Mouse (Mus musculus) skeletal muscle tissue, adult 2 months (tissue): Measurements from ENCODE around the gene Ecm2.

Experiments used
- DNase-seq: peaks from one replicate; pipeline ENCODE4 v3.0.0-alpha.2; 2012; ENCODE audit warnings: low read depth, low spot score

The Ecm2 gene

GRCm38 (mm10) chr13:49507176-49507575 lies 2.6 kb downstream of the Ecm2 start:
- DNase-seq: peak; percentile 47

- no peak for DNase-seq
These were observed 14.2 kb downstream of the Ecm2 start for GRCm38 (mm10) chr13:49518761-49519160.

- DNase-seq: no peak
These were observed 21.6 kb downstream of the Ecm2 start for GRCm38 (mm10) chr13:49526235-49526634.

DNA sequence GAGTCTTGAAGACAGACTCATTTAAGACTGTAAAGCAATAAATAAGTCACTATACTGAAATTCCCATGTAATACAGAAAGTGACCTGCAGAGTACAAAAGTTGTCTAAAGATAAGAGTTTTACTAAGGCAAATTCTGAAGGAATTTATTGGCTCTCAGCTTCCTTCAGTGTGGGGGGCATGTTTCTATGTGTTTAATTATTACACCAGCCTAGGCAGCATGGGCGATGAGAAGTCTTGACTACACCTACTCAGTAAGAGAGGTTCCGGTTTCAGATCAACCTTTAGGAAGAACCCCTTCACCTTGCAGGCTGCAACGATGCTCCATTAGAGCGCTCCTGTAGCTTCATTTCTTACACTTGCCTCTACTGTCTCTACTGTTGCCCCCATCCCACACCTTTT lies 26.0 kb downstream of the Ecm2 start:
- DNase-seq: no peak

GRCm38 (mm10) chr13:49536946-49537345 lies 32.3 kb downstream of the Ecm2 start:
- DNase-seq: no peak

- DNase-seq: no peak
These were observed 34.1 kb downstream of the Ecm2 start for GRCm38 (mm10) chr13:49538693-49539092.

- peak; percentile 49 for DNase-seq
These were observed 39.7 kb downstream of the Ecm2 start, which contains the start of gene Aspn for GRCm38 (mm10) chr13:49544279-49544678. Aspn (plus strand) TSS chr13:49544443.

DNA sequence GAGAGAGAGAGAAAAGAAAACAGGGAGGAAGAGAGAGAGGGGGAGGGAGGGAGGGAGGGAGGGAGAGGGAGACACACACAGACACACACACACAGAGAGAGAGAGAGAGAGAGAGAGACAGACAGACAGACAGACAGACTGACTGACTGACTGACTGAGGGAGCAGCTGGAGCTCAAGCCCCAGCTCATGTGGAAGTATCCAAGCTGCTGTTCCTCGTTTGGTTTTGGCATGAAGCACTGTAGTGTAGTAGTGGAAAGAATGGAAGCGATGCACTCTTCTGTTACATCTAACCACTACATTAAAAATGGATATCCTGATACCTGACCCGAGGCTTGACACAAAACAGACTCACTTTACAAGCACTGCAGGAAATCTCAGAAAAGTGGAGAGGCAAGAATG lies 41.0 kb downstream of the Ecm2 start:
- DNase-seq: peak; percentile 49

- peak; percentile 76 for DNase-seq
These were observed 41.9 kb downstream of the Ecm2 start for GRCm38 (mm10) chr13:49546517-49546916.

DNA sequence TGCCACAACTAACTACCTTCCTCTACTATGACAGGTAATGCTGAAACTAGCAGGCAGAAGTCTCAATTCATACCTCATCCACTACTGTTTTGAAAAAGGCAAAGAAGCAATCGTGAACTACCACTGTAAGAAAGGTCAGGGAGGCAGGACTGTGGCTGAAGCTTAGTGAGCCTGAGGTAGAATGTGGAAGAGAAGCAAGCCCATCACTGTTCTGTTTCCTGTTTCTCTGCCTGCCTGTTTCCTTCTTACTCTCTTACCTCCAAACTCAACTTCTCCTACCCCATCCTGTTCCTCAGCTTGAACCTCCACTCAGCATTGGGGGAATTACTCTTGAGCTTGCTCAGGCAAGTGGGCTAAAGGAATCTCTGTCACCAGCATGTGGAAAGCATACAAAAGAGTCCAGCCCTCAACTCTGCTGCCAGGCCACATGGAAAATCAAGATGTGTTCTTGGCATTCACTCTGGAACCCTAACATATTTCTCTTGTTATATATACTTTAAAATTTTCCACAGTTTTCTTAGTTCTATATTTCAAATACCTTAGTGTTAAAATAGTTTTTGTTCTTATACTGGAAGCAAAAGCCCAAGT lies 43.0 kb downstream of the Ecm2 start:
- no peak for DNase-seq

DNA sequence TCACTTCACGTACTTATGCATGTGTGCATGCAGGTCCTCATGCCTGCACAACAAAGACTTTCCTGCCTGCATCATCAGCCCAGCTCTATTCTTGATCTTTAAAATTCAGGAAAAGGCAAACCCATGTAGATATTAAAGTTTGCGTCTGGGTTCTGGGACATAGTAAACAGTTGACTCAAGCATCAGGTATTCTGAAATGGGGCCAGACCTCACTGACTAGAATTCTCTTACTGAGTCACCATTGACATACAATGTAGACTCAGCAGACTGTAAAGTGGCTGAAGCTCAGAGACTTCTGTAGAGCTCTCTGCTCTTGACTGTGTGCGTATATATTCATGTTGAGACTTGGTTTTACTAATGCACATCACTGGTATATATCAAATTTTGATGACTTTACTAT lies 45.0 kb downstream of the Ecm2 start:
- DNase-seq: no peak

- DNase-seq: no peak
These were observed 49.9 kb downstream of the Ecm2 start for GRCm38 (mm10) chr13:49554519-49554918.

- DNase-seq: peak; percentile 64
These were observed 51.6 kb downstream of the Ecm2 start for GRCm38 (mm10) chr13:49556203-49556602.

- DNase-seq: no peak
These were observed 52.3 kb downstream of the Ecm2 start for GRCm38 (mm10) chr13:49556924-49557323.

DNA sequence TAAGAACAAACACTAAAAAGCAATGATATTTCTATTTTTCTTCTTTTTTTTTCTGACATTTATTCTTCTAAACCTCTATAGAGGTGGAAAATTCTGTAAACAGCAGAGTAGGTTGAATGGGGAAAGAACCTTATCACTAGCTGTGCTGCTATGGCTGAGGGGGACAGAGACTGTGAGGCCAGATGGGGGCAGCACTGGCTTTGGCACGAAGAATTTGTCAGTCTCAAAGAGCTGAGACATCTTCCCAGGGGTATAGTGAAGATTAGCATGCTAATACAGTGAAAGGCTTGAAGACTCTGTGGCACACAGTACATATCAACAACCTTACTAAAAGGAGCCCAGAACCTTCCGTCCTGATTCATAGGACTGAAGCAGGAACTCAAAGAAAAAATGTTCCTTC lies 54.6 kb downstream of the Ecm2 start:
- DNase-seq: peak; percentile 25

DNA sequence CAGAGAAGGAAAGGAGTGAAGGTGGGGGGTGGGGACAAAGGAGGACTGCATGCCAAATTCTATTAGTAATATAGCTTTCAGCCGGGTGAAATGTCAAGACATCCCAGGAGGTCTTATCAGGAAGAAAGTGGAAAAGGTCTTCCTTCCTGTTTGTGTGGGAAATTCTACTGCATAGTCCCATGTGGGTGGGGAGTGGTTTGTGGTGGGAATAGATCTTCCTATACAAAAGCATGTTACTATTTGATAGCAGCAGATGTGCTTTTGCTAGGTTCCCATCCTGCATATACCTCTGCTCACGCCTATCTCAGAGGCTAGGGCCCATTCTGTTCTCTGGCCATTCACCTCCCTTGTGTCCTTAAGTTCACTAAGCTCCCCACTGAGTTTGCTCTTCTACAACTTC lies 56.3 kb downstream of the Ecm2 start:
- DNase-seq: no peak

GRCm38 (mm10) chr13:49564347-49564746 lies 59.7 kb downstream of the Ecm2 start:
- no peak for DNase-seq

DNA sequence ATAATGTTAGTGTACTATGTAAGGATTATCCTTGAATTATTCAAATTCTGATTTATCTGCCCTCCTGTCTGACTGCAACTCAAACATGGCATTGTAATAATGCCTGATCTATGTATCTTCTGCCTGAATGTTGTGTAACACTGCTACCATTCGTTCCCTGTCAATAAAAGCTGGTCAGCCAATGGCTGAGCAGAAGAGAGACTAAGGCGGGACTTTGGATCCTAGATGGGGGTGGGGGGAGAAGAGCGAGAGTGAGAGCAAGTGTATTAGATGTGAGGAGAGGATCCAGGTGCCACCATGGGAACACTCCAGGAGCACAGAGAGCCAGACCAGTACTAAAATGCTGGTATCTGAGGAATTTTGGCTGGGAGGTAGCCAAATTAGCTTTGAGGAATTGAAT lies 65.8 kb downstream of the Ecm2 start:
- DNase-seq: no peak

DNA sequence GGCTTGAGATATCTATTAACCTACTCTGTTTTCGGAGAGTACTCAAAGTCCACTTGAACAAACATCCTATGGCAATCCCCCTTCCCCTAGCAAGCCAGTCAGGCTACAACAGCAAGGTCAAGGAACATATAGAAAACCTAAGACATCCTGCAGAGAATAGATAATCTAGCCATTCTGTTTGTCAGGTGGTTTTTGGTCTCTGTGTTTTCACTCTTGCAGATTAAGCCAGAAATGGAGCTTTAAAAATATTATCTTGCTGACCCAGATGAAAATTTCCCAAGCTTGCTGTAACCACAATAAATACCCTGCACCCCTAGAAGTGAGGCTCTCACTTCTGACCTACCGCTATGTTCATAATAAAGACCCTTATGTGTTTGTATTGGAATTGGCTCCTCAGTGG lies 66.8 kb downstream of the Ecm2 start:
- no peak for DNase-seq

DNA sequence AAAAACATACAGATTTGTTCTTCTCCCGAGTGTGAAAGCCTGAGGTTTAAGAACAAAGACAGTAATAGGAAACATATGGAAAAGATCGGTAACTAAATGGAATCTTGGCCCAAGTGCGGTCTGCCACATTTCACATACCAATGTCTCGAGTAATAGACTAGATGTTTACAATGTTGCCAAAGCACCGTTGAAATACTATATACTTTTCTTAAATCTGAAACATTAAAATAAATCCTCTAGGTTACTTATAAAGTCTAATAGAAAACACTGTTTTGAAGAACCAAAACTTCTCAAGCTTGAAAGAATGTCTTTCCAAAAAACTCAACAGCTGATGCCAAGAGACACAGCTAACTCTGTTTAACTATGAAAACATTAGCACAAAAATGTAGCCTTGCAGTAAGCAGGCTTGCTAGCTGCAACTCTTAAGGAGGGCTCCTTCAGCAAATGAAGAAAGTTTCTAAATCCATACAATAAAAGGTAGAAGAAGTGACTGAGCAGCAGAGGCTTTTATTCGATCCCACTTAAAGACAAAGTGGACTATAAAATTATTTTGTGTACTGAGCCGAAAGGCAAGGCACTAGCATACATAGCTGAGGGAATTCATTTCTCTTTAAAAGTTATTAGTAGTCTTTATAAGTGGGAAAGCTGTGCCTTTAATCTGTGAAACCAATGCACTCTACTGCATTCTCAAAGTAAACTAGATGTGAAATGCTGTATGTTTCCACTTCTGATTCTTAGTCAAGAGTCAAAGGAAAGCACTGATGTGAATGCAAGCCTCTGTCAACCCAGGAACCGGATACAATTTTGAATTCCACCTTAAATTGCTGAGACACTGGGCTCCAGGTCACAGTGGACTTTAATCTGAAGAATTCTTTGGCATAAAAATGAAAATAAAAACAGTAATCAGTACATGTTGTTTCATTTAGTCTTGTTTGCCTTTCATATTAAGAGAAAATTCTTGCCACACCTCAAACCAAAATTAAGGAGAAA lies 77.2 kb downstream of the Ecm2 start, which contains the start of gene Omd:
TSS of gene Omd (plus strand) at position 922 of the 990 bp plus-strand sequence.
- DNase-seq: peak; percentile 45
